Mouse (Mus musculus) spleen, postnatal 10 days (tissue): ENCODE measurements around the gene Tmprss11c.
"Not testable (repeated sequence)": the region's sequence is repeated elsewhere in the genome, so short reads cannot be mapped to it uniquely, and the experiment has no call there.

ENCODE experiments used
- DNase-seq, 2 experiments: peaks; one replicate each; pipeline ENCODE4 v3.0.0; 2021 to 2022; ENCODE audit warnings: low spot score in 2 of 2

Gene Tmprss11c

GRCm38 (mm10) chr5:86289208-86289607 is at the start of gene Tmprss11c:
TSS of gene Tmprss11c (minus strand) at chr5:86289308.
- no peak for DNase-seq

GRCm38 (mm10) chr5:86318018-86318956 is 29.2 kb upstream of the Tmprss11c start:
- not testable (repeated sequence) for DNase-seq

- DNase-seq: no peak
Measured at GRCm38 (mm10) chr5:86306116-86306515, 17.0 kb upstream of the Tmprss11c start.

- DNase-seq: no peak
Measured at GRCm38 (mm10) chr5:86303877-86304276, 14.8 kb upstream of the Tmprss11c start.

GRCm38 (mm10) chr5:86246559-86246958 is 42.5 kb downstream of the Tmprss11c start:
- DNase-seq: no peak

- no peak for DNase-seq
Measured at GRCm38 (mm10) chr5:86244880-86245279, 44.2 kb downstream of the Tmprss11c start.

GRCm38 (mm10) chr5:86244275-86244674 is 44.8 kb downstream of the Tmprss11c start:
- no peak for DNase-seq

GRCm38 (mm10) chr5:86227156-86227853 is 61.8 kb downstream of the Tmprss11c start:
- no peak for DNase-seq

- DNase-seq: no peak
Measured at GRCm38 (mm10) chr5:86197801-86198200, 91.3 kb downstream of the Tmprss11c start, which contains the start of gene Gnrhr. TSS of gene Gnrhr (minus strand) at chr5:86197901.

GRCm38 (mm10) chr5:86191356-86191755 is 97.8 kb downstream of the Tmprss11c start:
- no peak for DNase-seq

GRCm38 (mm10) chr5:86190770-86191169 is 98.3 kb downstream of the Tmprss11c start:
- peak in 1 of 2 experiments; percentile 51 for DNase-seq

GRCm38 (mm10) chr5:86190290-86190689 is 98.8 kb downstream of the Tmprss11c start:
- no peak for DNase-seq

- DNase-seq: no peak
Measured at GRCm38 (mm10) chr5:86187441-86187840, 101.7 kb downstream of the Tmprss11c start.
